Mouse (Mus musculus) thymus, postnatal 10 days (tissue): ENCODE data around the gene Znrf2.
A peak's percentile ranks its signal among the peaks of the same experiment; 100 is the strongest.
"Not testable (repeated sequence)": the region's sequence is repeated elsewhere in the genome, so short reads cannot be mapped to it uniquely, and the experiment has no call there.

Source experiments
- DNase-seq, 2 experiments: peaks; one replicate each; pipeline ENCODE4 v3.0.0; 2021; ENCODE audit warnings: low spot score in 2 of 2

The Znrf2 gene

GRCm38 (mm10) chr6:54849179-54850156 lies 32.8 kb downstream of the Znrf2 start:
- peak; percentile 35 to 37 for DNase-seq

- DNase-seq: no peak
Observed at GRCm38 (mm10) chr6:54851778-54852177, 35.1 kb downstream of the Znrf2 start.

- no peak for DNase-seq
Observed at GRCm38 (mm10) chr6:54852669-54853068, 36.0 kb downstream of the Znrf2 start.

- no peak for DNase-seq
Observed at GRCm38 (mm10) chr6:54854859-54855258, 38.1 kb downstream of the Znrf2 start.

GRCm38 (mm10) chr6:54855801-54856583 lies 39.3 kb downstream of the Znrf2 start:
- no peak for DNase-seq

- DNase-seq: not testable (repeated sequence)
Observed at GRCm38 (mm10) chr6:54859159-54859558, 42.4 kb downstream of the Znrf2 start.

- no peak for DNase-seq
Observed at GRCm38 (mm10) chr6:54860180-54860579, 43.5 kb downstream of the Znrf2 start.

- no peak for DNase-seq
Observed at GRCm38 (mm10) chr6:54866731-54867410, 50.2 kb downstream of the Znrf2 start.

- no peak for DNase-seq
Observed at GRCm38 (mm10) chr6:54867411-54867745, 50.7 kb downstream of the Znrf2 start.

GRCm38 (mm10) chr6:54873029-54873428 lies 56.3 kb downstream of the Znrf2 start:
- no peak for DNase-seq

- DNase-seq: no peak
Observed at GRCm38 (mm10) chr6:54876782-54877181, 60.1 kb downstream of the Znrf2 start.

- DNase-seq: no peak
Observed at GRCm38 (mm10) chr6:54877651-54878050, 60.9 kb downstream of the Znrf2 start.

- no peak for DNase-seq
Observed at GRCm38 (mm10) chr6:54878546-54878945, 61.8 kb downstream of the Znrf2 start.

GRCm38 (mm10) chr6:54880086-54880485 lies 63.4 kb downstream of the Znrf2 start:
- no peak for DNase-seq

- no peak for DNase-seq
Observed at GRCm38 (mm10) chr6:54883424-54883823, 66.7 kb downstream of the Znrf2 start.

GRCm38 (mm10) chr6:54886195-54886594 lies 69.5 kb downstream of the Znrf2 start:
- no peak for DNase-seq

GRCm38 (mm10) chr6:54890221-54890620 lies 73.5 kb downstream of the Znrf2 start:
- DNase-seq: no peak

GRCm38 (mm10) chr6:54891384-54891783 lies 74.7 kb downstream of the Znrf2 start:
- no peak for DNase-seq

GRCm38 (mm10) chr6:54900256-54900655 lies 83.5 kb downstream of the Znrf2 start:
- no peak for DNase-seq

- DNase-seq: no peak
Observed at GRCm38 (mm10) chr6:54902547-54902946, 85.8 kb downstream of the Znrf2 start.

- no peak for DNase-seq
Observed at GRCm38 (mm10) chr6:54906053-54907040, 89.6 kb downstream of the Znrf2 start.
